Mouse (Mus musculus): ENCODE measurements around the gene Zscan5b.
"Not testable (repeated sequence)": the region's sequence is repeated elsewhere in the genome, so short reads cannot be mapped to it uniquely, and the experiment has no call there.

The Zscan5b gene

GRCm38 (mm10) chr7:6244361-6245292, 22.5 kb downstream of the Zscan5b start:
- no peak for DNase-seq (ENCODE audit: low spot score in 2 of 2)

GRCm38 (mm10) chr7:6252410-6252809, 30.3 kb downstream of the Zscan5b start, which contains the start of gene Epp13:
Gene Epp13 (plus strand): TSS chr7:6252710.
- no peak for DNase-seq (ENCODE audit: low spot score in 2 of 2)

GRCm38 (mm10) chr7:6254451-6254850, 32.4 kb downstream of the Zscan5b start:
- DNase-seq (ENCODE audit: low spot score in 2 of 2): no peak

GRCm38 (mm10) chr7:6257386-6257785, 35.3 kb downstream of the Zscan5b start:
- no peak for DNase-seq (ENCODE audit: low spot score in 2 of 2)

DNA sequence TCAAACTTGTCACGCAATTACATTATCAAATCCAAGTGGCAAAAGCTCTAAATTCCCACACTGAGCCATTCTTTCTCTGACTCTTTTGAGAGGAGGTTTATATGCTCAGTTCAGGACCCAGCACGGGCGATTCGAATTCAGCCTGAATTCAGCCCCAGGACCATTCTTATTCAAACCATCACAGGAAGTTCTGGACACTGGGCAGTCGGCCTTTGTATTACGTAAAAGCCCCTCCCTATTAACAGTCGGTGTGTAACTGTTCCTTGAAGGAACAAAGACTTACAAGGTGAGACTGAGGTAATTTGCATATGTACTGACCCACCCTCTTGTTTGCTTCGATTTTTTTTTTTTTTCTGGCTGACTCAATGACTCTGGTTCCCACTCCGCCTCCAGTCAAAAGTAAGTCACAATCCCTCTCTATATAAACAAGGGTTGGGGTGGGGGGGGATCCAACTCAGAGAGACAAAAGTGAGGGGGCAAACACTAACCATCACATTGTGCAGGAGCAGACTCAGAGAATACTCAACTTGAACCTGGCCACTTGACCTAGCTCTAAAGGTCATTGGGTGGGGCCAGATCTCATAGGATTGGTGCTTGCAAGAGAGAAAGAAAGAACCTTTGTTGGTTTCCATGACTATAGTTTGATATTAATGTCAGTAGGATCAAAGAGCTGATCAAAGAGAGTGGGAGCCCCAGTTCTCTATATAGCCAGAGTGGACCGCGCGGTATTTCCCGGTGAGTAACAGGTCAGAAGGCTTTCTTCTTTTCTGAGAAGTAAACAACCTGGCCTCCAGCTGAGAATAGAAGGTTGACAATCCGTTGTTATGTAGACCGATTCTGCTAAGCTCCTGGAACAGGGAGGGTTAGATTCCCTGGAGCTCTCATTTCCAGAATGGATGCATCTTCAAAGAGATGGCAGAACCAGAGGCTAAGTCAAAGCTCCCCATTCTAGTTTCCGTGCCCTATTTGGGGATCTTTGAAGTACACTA, 36.4 kb downstream of the Zscan5b start:
- DNase-seq (ENCODE audit: low spot score in 2 of 2): no peak

- not testable (repeated sequence) for DNase-seq (ENCODE audit: low spot score in 2 of 2)
Observed at GRCm38 (mm10) chr7:6260004-6260403, 37.9 kb downstream of the Zscan5b start.

GRCm38 (mm10) chr7:6262120-6262519, 40.0 kb downstream of the Zscan5b start:
- DNase-seq (ENCODE audit: low spot score in 2 of 2): no peak

GRCm38 (mm10) chr7:6262984-6263383, 40.9 kb downstream of the Zscan5b start:
- DNase-seq (ENCODE audit: low spot score in 2 of 2): no peak

DNA sequence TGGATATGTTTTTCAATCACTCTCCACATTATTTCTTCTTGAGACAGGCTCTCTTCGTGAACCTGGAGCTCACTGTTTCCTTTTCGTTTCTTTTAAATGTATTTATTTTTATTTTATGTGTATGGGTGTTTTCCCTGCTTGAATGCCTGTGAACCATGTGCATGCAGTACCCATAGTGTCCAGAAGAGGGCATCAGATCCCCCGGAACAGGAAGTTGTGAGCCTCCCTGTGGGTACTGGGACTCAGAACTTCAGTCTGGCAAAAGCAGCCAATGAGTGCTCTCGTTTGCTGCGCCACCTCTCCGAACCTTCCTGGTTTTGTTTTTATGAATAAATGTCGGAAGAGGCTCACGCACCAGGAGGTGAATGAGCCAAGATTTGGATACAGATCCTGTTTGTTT, 43.6 kb downstream of the Zscan5b start:
- DNase-seq (ENCODE audit: low spot score in 2 of 2): no peak

GRCm38 (mm10) chr7:6277906-6278305, 55.8 kb downstream of the Zscan5b start:
- no peak for DNase-seq (ENCODE audit: low spot score in 2 of 2)

GRCm38 (mm10) chr7:6282749-6283148, 60.7 kb downstream of the Zscan5b start:
- peak in 1 of 2 experiments; percentile 85 for DNase-seq (ENCODE audit: low spot score in 2 of 2)

DNA sequence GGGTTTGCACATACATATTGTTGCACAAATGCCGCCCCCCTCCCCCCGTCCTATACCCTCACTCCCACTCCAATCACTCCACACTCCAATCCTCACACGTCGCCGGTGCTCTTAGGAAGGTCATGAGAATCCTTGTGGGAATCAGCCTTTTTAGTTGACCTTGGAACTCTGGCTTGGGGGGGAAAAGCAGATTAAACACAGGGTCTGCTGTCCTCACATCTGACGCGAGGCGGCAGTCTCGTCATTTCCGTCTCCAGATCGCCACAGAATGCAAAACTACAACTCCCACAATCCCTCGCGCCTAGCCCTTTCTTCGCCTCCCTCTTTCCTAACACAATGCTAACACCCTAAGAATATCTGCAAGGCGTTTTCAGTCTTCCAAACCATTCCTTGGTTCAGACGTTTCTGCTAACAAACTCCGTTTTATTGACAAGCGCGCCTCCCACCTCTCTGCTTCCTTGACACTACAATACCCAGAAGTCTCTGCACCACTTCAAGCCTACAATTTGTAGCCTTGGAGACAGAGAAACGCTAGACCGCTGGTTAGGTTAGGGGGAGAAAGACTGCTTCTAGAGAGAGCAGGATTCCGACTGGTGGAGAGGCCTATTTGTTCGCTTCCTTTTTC, 61.5 kb downstream of the Zscan5b start:
- DNase-seq (ENCODE audit: low spot score in 2 of 2): peak; percentile 71 to 87

- DNase-seq (ENCODE audit: low spot score in 2 of 2): no peak
Observed at GRCm38 (mm10) chr7:6284442-6285012, 62.4 kb downstream of the Zscan5b start.

DNA sequence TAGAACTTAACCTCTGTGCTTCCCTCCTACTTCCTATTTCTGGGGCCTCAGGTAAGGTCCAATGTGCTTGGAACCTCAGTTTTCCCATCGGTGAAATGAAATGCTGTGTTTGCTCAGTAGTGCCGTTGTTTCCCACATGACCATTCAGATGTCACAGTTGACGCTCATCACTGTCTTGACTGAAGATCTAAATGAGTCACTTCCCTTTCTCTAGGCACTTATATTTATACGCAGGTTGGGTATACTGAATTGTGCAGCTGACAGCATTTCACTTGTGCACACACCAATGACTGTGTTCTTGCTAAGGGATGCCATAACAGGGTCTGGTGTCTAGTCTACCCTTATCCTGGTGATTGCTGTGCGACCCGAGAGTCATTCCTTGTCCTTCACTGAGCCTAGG, 63.3 kb downstream of the Zscan5b start:
- DNase-seq (ENCODE audit: low spot score in 2 of 2): no peak

DNA sequence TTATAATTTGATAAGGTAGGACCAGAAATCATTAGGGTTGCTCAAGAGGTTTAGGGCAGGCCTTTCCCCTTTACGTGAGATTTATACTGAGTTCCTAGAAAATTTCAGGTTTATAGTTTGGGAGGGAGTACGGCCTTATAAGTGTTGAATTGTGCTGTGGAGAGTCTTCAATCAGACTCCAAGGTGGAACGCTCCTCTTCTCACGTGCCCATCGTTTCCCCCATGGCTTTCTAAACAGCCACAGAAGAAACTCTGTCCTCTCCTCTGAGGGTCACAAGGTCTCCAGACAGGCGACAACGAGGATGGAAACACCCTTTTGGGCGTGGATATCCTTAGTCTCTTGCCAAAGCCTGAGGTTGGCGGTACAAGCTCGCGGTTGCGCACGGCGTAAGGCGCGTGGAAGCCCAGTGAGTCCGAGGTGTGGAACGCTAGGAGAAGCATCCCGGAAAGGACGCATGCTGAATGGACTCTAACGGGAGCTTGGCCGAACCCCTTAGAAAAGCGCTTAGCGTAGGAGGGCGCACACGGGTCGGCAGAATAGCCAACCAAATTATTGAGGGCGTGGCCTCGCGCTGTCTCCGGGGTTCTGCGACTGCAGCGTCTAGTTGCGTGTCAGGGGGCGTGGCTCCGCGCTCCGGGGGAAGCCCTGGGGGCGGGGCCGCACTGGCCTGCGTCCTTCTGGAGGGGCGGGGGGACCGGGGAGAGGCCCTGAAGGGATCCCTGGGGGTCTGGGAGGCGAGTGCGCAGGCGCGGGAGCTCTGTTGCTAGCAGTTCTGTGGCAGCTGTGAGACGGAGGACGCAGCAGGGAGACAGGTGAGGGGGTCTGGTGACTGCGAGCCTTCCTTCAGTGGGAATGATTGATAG, 64.0 kb downstream of the Zscan5b start, which contains the start of gene Zfp667:
TSS of gene Zfp667 (plus strand) at position 738 of the 864 bp plus-strand sequence.
- peak; percentile 91 to 97 for DNase-seq (ENCODE audit: low spot score in 2 of 2)

DNA sequence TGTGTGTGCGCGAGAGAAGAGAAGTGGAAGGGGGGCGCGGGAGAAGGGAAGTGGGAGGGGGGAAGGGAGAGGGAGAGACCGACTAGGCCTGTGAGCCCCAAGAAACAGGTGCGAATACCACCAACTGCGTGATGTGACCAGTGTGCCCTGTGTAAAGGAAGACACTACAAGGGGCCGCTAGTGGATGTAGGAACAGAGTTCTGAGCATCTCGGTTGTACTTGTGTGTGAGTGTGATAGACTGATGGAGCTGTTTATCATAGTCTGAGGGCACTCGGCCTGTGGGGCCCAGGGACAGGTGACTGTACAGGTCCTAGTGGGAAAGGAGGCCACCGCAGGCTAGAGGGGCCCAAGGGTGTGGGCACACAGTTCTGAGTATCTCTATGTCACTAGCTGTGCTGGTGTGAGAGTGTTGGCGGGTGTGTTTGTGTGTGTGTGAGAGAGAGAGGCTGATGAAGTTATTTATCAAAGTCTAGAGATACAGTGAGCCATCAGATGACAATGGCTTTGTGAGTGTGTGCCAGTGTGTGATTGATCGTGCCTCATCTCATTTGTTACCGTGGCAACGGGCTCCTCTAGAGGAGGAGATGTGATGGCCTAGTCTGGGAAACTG, 64.9 kb downstream of the Zscan5b start:
- peak in 1 of 2 experiments; percentile 29 for DNase-seq (ENCODE audit: low spot score in 2 of 2)
